Mouse (Mus musculus): ENCODE results near the gene Slc4a4. TPM values are rescaled to one million over a fixed set of nuclear protein-coding genes. Genes with fewer than 3 reads are reported as not detected.

Slc4a4 gene
- polyA plus RNA-seq, 1 experiment from 2014 or later: 2.4 TPM

GRCm38 (mm10) chr5:89024413-89024812 is 137.8 kb downstream of the Slc4a4 start:
- 0 out of 2 replicates have a peak, but pooled peaks cover 5% of the 10 kb centered on the region for H3K4me1 ChIP-seq
- no peaks in the 10 kb centered on the region for H3K9me3 ChIP-seq
- H3K4me2 ChIP-seq (replicated peaks): no peak overlapping the region
- ATAC-seq (ENCODE audit: low FRiP score, low read depth): no peak
- no peak overlapping the region for H3K4me3 ChIP-seq
- no peak overlapping the region for H3K9ac ChIP-seq
- 86% methylated on average over 4 of the region's 4 CpGs for WGBS
- no peak overlapping the region for H3K27ac ChIP-seq
- no peaks in the 10 kb centered on the region for H3K36me3 ChIP-seq
- no peaks in the 10 kb centered on the region for H3K27me3 ChIP-seq

GRCm38 (mm10) chr5:89027518-89028085 is 141.0 kb downstream of the Slc4a4 start:
- H3K27me3 ChIP-seq: no peaks in the 10 kb centered on the region
- no peaks in the 10 kb centered on the region for H3K9me3 ChIP-seq
- no peak overlapping the region for H3K27ac ChIP-seq
- 88% methylated on average over 4 of the region's 4 CpGs for WGBS
- no peak for ATAC-seq (ENCODE audit: low FRiP score, low read depth)
- H3K4me1 ChIP-seq: 0 out of 2 replicates have a peak, but pooled peaks cover 5% of the 10 kb centered on the region
- no peak overlapping the region for H3K4me2 ChIP-seq (replicated peaks)
- H3K9ac ChIP-seq: no peak overlapping the region
- H3K36me3 ChIP-seq: no peaks in the 10 kb centered on the region
- no peak overlapping the region for H3K4me3 ChIP-seq

- Histone ChIP-seq H3K4me3 (no peak overlapping the region), H3K27ac (no peak overlapping the region), H3K36me3 (no peaks in the 10 kb centered on the region), H3K9ac (no peak overlapping the region), H3K27me3 (no peaks in the 10 kb centered on the region), H3K4me2 (replicated peaks) (no peak overlapping the region), H3K4me1 (no peaks in the 10 kb centered on the region), H3K9me3 (no peaks in the 10 kb centered on the region)
- WGBS: 86% methylated on average over 8 of the region's 8 CpGs
- no peak for ATAC-seq (ENCODE audit: low FRiP score, low read depth)
Measured at GRCm38 (mm10) chr5:89032647-89033046, 146.0 kb downstream of the Slc4a4 start.

DNA sequence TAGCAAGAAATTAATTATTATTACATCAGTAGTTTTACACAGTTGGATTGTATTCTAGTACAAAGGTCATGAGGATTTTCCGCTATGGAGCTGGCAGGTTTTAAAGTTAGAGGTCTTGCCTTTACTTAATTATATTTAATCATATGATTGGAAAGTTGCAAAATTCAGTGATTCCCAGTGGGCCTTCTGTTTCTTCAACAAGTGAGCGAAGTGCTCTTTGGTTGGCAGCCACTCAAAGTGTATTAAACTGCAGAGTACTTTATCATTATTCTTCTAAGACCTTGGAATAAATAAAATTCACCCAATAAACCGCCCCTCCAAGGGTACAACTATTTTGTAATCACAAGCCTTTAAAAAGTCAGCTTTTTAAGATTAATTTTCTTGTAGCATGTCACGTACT is 146.6 kb downstream of the Slc4a4 start:
- WGBS: 64% methylated on average over 4 of the region's 4 CpGs
- no peak for ATAC-seq (ENCODE audit: low FRiP score, low read depth)
- no peak overlapping the region for H3K4me3 ChIP-seq
- no peak overlapping the region for H3K9ac ChIP-seq
- H3K9me3 ChIP-seq: no peaks in the 10 kb centered on the region
- H3K4me1 ChIP-seq: no peaks in the 10 kb centered on the region
- no peak overlapping the region for H3K4me2 ChIP-seq (replicated peaks)
- no peak overlapping the region for H3K27ac ChIP-seq
- no peaks in the 10 kb centered on the region for H3K36me3 ChIP-seq
- H3K27me3 ChIP-seq: no peaks in the 10 kb centered on the region

- H3K4me3 ChIP-seq: no peak overlapping the region
- no peak for ATAC-seq (ENCODE audit: low FRiP score, low read depth)
- WGBS: 66% methylated on average over 5 of the region's 5 CpGs
Measured at GRCm38 (mm10) chr5:89036147-89036546, 149.5 kb downstream of the Slc4a4 start.

GRCm38 (mm10) chr5:89040814-89041213 is 154.2 kb downstream of the Slc4a4 start:
- no peak overlapping the region for H3K27ac ChIP-seq
- no peak overlapping the region for H3K4me2 ChIP-seq (replicated peaks)
- peaks cover 20% of the 10 kb centered on the region for H3K4me1 ChIP-seq
- H3K36me3 ChIP-seq: no peaks in the 10 kb centered on the region
- H3K27me3 ChIP-seq: no peaks in the 10 kb centered on the region
- ATAC-seq (ENCODE audit: low FRiP score, low read depth): no peak
- WGBS: 53% methylated on average over 3 of the region's 3 CpGs
- H3K9ac ChIP-seq: no peak overlapping the region
- no peak overlapping the region for H3K4me3 ChIP-seq
- no peaks in the 10 kb centered on the region for H3K9me3 ChIP-seq

More at GRCm38 (mm10) chr5:89036147-89036546, 149.5 kb downstream of the Slc4a4 start:
- Histone ChIP-seq H3K9ac (no peak overlapping the region), H3K9me3 (no peaks in the 10 kb centered on the region), H3K36me3 (no peaks in the 10 kb centered on the region), H3K4me1 (no peaks in the 10 kb centered on the region), H3K27ac (no peak overlapping the region), H3K27me3 (no peaks in the 10 kb centered on the region), H3K4me2 (replicated peaks) (no peak overlapping the region)

DNA sequence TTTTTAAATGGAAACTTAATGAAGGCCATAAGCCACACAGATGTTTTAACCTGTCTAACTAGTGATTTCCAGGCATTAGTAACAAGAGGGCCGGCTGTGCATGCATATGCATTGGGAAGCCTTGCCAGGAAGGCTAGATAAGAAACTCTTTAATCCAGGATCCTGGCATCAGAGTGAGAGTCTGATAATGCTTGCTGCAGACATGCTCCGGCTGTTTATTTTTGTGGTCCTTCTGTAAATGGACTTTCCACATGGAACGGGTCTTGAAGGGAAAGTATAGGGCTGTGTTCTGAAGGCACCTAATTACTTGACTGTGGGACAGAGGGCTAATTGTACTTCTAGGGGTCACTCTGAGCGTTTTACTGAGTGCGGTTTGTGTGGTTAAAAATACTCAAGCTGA is 157.2 kb downstream of the Slc4a4 start:
- peak; percentile 76 for ATAC-seq (ENCODE audit: low FRiP score, low read depth)
- no peak overlapping the region for H3K9ac ChIP-seq
- no peak overlapping the region for H3K4me3 ChIP-seq
- peak overlapping the region; percentile 65; the same call in 1 of the 2 replicates for H3K27ac ChIP-seq
- H3K27me3 ChIP-seq: no peaks in the 10 kb centered on the region
- H3K4me1 ChIP-seq: peaks cover 20% of the 10 kb centered on the region
- H3K9me3 ChIP-seq: no peaks in the 10 kb centered on the region
- H3K36me3 ChIP-seq: no peaks in the 10 kb centered on the region
- no peak overlapping the region for H3K4me2 ChIP-seq (replicated peaks)
- WGBS: 13% methylated on average over 5 of the region's 5 CpGs

- H3K9ac ChIP-seq: no peak overlapping the region
- WGBS: 61% methylated on average over 5 of the region's 5 CpGs
- peaks cover 20% of the 10 kb centered on the region for H3K4me1 ChIP-seq
- no peaks in the 10 kb centered on the region for H3K36me3 ChIP-seq
- H3K4me2 ChIP-seq (replicated peaks): no peak overlapping the region
- H3K4me3 ChIP-seq: no peak overlapping the region
- no peaks in the 10 kb centered on the region for H3K9me3 ChIP-seq
- no peaks in the 10 kb centered on the region for H3K27me3 ChIP-seq
- no peak for ATAC-seq (ENCODE audit: low FRiP score, low read depth)
- H3K27ac ChIP-seq: no peak overlapping the region
Measured at GRCm38 (mm10) chr5:89044801-89045200, 158.2 kb downstream of the Slc4a4 start.

DNA sequence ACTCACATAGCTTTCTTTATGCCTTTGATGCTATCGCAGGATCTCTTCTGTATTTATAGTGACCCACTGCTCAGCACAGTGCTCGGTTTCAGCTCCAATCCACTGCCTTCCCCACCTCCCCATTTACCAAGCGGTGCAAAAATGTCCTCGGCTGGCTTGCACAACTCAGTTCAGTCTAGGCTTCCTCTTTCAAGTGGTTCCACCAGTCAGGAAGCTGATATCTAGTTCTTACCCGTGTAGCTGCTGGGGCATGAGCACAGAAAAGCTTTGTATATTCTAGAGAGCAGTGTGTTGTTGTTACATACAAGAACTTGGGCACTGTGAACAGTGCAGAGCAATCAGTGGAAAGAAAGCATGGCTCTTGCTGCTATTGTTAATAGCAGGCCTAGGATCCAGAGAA is 165.0 kb downstream of the Slc4a4 start:
- no peak for ATAC-seq (ENCODE audit: low FRiP score, low read depth)
- Histone ChIP-seq H3K4me1 (peaks cover 5% of the 10 kb centered on the region; the same call in 1 of the 2 replicates), H3K27ac (no peak overlapping the region), H3K4me3 (no peak overlapping the region), H3K4me2 (replicated peaks) (no peak overlapping the region), H3K9me3 (no peaks in the 10 kb centered on the region), H3K27me3 (no peaks in the 10 kb centered on the region), H3K9ac (no peak overlapping the region), H3K36me3 (no peaks in the 10 kb centered on the region)
- 72% methylated on average over 5 of the region's 5 CpGs for WGBS

- Histone ChIP-seq H3K27ac (no peak overlapping the region), H3K9me3 (no peaks in the 10 kb centered on the region), H3K4me1 (peaks cover 5% of the 10 kb centered on the region; the same call in 1 of the 2 replicates), H3K4me3 (no peak overlapping the region), H3K27me3 (no peaks in the 10 kb centered on the region), H3K4me2 (replicated peaks) (no peak overlapping the region), H3K9ac (no peak overlapping the region), H3K36me3 (no peaks in the 10 kb centered on the region)
- 95% methylated on average over 5 of the region's 5 CpGs for WGBS
- ATAC-seq (ENCODE audit: low FRiP score, low read depth): no peak
Measured at GRCm38 (mm10) chr5:89052230-89052629, 165.6 kb downstream of the Slc4a4 start.

- H3K27me3 ChIP-seq: no peaks in the 10 kb centered on the region
- H3K9ac ChIP-seq: no peak overlapping the region
- H3K4me2 ChIP-seq (replicated peaks): no peak overlapping the region
- H3K9me3 ChIP-seq: no peaks in the 10 kb centered on the region
- WGBS: 81% methylated on average over 3 of the region's 3 CpGs
- H3K27ac ChIP-seq: no peak overlapping the region
- H3K4me3 ChIP-seq: no peak overlapping the region
- H3K4me1 ChIP-seq: peaks cover 5% of the 10 kb centered on the region; the same call in 1 of the 2 replicates
- ATAC-seq (ENCODE audit: low FRiP score, low read depth): no peak
- H3K36me3 ChIP-seq: no peaks in the 10 kb centered on the region
Measured at GRCm38 (mm10) chr5:89055656-89056055, 169.0 kb downstream of the Slc4a4 start.

DNA sequence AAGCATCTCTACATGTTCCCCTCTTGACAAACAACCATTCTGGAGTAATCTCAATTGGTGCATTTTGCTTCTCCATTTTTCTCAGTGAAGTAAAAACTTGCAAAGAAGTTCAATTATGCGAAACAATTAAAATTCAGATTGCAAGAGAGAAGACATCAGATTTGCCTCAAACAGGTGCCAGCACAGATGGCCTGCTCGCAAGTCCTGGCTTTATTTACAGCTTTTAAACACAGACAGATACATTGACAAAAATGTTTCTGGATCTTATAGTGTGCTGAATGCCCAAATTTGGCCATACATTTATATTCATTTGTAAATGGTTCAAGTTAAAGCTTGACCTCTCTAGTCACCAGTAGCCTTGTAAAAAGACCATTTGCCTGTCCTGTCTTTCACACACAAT is 169.8 kb downstream of the Slc4a4 start:
- no peak overlapping the region for H3K27ac ChIP-seq
- H3K4me1 ChIP-seq: peaks cover 5% of the 10 kb centered on the region; the same call in 1 of the 2 replicates
- 85% methylated on average over 2 of the region's 2 CpGs for whole genome bisulfite sequencing
- no peak overlapping the region for H3K9ac ChIP-seq
- no peak overlapping the region for H3K4me2 ChIP-seq (replicated peaks)
- ATAC-seq (ENCODE audit: low FRiP score, low read depth): no peak
- H3K4me3 ChIP-seq: no peak overlapping the region
- no peaks in the 10 kb centered on the region for H3K9me3 ChIP-seq
- H3K36me3 ChIP-seq: no peaks in the 10 kb centered on the region
- no peaks in the 10 kb centered on the region for H3K27me3 ChIP-seq

- 68% methylated on average over 9 of the region's 9 CpGs for WGBS
- Histone ChIP-seq H3K36me3 (no peaks in the 10 kb centered on the region), H3K9me3 (no peaks in the 10 kb centered on the region), H3K27me3 (no peaks in the 10 kb centered on the region), H3K9ac (no peak overlapping the region), H3K27ac (no peak overlapping the region), H3K4me3 (no peak overlapping the region), H3K4me2 (replicated peaks) (no peak overlapping the region), H3K4me1 (no peaks in the 10 kb centered on the region)
- no peak for ATAC-seq (ENCODE audit: low FRiP score, low read depth)
Measured at GRCm38 (mm10) chr5:89061097-89061496, 174.5 kb downstream of the Slc4a4 start.

All from limb, embryonic 13.5 days (tissue).